Mouse (Mus musculus): ENCODE data around the gene Etnk1. TPM values are rescaled to one million over a fixed set of nuclear protein-coding genes. Genes with fewer than 3 reads are reported as not detected.

The Etnk1 gene
- polyA plus RNA-seq, 1 experiment from 2014 or later: 42.2 TPM

GRCm38 (mm10) chr6:143160572-143161231 lies 6.3 kb upstream of the Etnk1 start:
- DNase-seq (ENCODE audit: low read depth, low spot score) (no peak), ATAC-seq (no peak)
- in situ Hi-C loops (cut with MboI; ENCODE audit: low pct_unique_long_range_greater_than_20kb): loop anchor here (25.0 kb wide), 2 partner anchors 648 to 798 kb away; partner anchors contain the start of gene Ldhb
- no peak for TF ChIP-seq CTCF (IDR thresholded peaks at IDR 0.05)
- CTCF ChIA-PET: interaction anchor here (1.2 to 3.0 kb wide), 2 partner anchors 15 to 42 kb away, joined by 4 to 7 read pairs; no protein-coding TSS in a partner anchor
- POLR2A ChIA-PET: no interaction called here
- H3K27me3 ChIP-seq: no peaks in the 10 kb centered on the region

DNA sequence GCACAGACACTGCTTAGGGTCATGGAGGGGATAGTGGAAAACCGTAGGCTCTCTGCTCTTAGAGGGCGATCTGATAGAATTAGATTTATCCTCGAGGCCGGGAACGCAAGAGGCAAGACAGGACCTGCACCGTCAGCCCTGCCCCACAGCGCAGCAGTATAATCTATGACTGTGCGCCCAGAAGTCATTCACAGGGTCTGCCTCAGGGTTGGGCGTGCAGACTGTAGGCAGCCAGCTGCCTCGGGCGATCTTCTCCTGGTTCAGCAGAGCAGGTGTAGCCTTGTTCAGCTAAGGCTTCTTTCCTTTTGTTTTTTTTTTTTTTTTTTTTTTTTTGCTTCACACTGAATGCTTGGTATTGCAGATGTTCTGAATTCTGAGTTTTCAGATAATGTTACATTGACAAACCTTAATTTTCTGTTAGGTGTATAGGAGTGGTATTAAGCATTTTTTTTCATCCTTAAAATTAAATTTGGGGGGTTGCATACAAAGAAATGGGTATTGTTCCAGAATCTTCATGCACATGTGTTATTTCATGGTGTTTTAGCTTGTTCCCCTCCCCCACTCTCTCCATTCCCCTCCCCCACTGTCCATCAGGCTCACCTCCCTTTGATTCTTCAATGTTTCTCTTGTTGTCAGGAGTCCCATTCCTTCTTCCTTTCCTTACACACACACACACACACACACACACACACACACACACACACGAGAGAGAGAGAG lies 4.7 kb upstream of the Etnk1 start:
- TF ChIP-seq CTCF (IDR thresholded peaks at IDR 0.05): no peak
- ChIA-PET CTCF (interaction anchor here (1.0 to 3.0 kb wide), 3 partner anchors 8 to 43 kb away, joined by 3 to 7 read pairs (median 4); no protein-coding TSS in a partner anchor), POLR2A (interaction anchor here (1.3 kb wide), 1 partner anchor 10 kb away, joined by 3 read pairs; no protein-coding TSS in a partner anchor)
- in situ Hi-C loops (cut with MboI; ENCODE audit: low pct_unique_long_range_greater_than_20kb): loop anchor here (25.0 kb wide), 2 partner anchors 650 to 800 kb away; partner anchors contain the start of gene Ldhb
- ATAC-seq: no peak
- H3K27me3 ChIP-seq: no peaks in the 10 kb centered on the region
- DNase-seq (ENCODE audit: low read depth, low spot score): no peak

DNA sequence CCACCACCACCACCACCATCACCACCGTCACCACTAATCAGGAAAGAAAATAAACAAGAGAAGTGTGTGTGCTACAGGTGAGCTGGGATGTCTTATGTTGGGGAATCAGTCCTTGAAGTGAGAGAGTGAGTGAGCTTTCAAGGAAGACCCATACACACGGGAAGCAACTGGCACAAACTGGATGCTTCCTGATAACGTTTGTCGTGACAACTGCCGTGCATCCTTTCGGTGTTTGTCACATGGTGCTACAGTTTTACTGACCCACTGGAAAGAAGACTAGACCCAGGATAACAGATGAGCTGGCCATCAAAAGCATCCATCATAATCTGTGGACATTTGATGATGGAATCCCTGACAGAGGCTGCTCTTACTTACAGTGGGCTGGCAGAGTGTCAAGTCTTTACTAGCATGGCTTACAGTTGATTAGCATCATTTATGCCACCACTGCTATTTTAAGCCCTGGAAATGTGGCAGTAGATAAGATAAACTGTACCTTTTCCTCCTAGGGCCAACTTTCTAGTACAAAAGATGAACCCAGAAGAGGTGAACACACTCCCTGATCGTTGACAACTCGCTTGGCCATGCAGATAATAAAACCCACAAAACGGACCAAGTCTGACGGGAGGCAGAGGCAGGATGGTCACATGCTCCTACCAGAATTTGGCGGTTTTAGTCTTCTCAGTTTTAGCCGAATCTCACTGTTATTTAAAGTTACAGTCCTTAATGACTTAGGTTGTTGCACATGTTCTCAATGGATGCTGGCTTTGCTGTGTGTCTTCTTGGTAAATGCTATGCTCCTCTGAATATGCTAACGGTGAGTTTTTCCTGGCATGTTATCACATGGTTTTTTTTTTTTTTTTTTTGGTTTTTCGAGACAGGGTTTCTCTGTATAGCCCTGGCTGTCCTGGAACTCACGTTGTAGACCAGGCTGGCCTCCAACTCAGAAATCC lies 2.8 kb upstream of the Etnk1 start:
- POLR2A ChIA-PET: no interaction called here
- ATAC-seq: no peak
- CTCF ChIA-PET: interaction anchor here (3.0 kb wide), 1 partner anchor 11 kb away, joined by 7 read pairs; no protein-coding TSS in a partner anchor
- TF ChIP-seq CTCF (IDR thresholded peaks at IDR 0.05): no peak
- in situ Hi-C loops (cut with MboI; ENCODE audit: low pct_unique_long_range_greater_than_20kb): loop anchor here (25.0 kb wide), 2 partner anchors 652 to 802 kb away; partner anchors contain the start of gene Ldhb
- DNase-seq (ENCODE audit: low read depth, low spot score): no peak
- no peaks in the 10 kb centered on the region for H3K27me3 ChIP-seq

DNA sequence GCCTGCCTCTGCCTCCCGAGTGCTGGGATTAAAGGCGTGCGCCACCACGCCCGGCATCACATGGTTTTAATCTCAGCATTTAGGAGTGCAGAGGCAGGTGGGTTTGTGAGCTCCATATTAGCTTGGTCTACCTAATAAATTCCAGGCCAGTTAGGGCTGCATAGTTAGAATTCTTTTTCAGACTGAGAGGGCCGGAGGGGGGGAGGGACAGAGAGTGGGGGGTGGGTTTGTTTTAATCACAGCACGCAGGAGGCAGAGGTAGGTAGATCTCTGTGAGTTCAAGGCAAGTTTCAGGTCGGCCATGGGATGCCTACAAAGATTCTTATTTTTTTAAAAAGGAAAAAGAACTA lies 2.1 kb upstream of the Etnk1 start:
- TF ChIP-seq CTCF (IDR thresholded peaks at IDR 0.05): no peak
- in situ Hi-C loops (cut with MboI; ENCODE audit: low pct_unique_long_range_greater_than_20kb): loop anchor here (5.0 to 25.0 kb wide), 3 partner anchors 63 to 803 kb away; partner anchors contain the start of genes C2cd5 and Ldhb
- DNase-seq (ENCODE audit: low read depth, low spot score) (no peak), ATAC-seq (no peak)
- POLR2A ChIA-PET: no interaction called here
- no peaks in the 10 kb centered on the region for H3K27me3 ChIP-seq
- CTCF ChIA-PET: no interaction called here

- DNase-seq (ENCODE audit: low read depth, low spot score) (no peak), ATAC-seq (no peak)
- ChIA-PET CTCF (interaction anchor here (1.4 kb wide), 1 partner anchor 13 kb away, joined by 5 read pairs; no protein-coding TSS in a partner anchor), POLR2A (interaction anchor here (2.4 kb wide), 1 partner anchor 66 kb away, joined by 7 read pairs; the partner anchor contains the start of gene C2cd5)
- H3K27me3 ChIP-seq: no peaks in the 10 kb centered on the region
- in situ Hi-C loops (cut with MboI; ENCODE audit: low pct_unique_long_range_greater_than_20kb): loop anchor here (5.0 to 25.0 kb wide), 3 partner anchors 63 to 803 kb away; partner anchors contain the start of genes C2cd5 and Ldhb
- TF ChIP-seq CTCF (IDR thresholded peaks at IDR 0.05): no peak
Measured at GRCm38 (mm10) chr6:143165404-143166257, 1.4 kb upstream of the Etnk1 start.

DNA sequence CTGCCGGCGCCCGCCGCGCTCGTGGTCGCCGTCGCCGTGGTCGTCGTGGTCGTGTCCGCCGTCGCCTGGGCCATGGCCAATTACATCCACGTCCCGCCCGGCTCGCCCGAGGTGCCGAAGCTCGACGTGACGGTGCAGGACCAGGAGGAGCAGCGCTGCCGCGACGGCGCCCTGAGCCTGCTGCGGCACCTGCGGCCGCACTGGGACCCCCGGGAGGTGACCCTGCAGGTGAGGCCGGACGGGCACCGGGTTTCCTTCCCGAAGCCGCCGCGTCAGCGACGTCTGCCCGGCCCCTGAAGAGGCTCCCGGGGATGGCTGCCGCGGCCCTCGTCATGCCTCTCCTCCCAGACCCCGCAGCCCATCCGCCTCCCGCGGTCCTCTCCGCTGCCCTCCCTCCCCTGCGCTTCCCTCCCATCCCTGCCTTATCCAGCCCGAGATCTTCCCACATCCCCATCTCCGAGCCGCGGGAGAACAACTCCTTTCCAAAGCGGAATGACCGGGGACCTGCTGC lies 443 bp downstream of the Etnk1 start:
- ChIA-PET CTCF (interaction anchor here (1.4 kb wide), 1 partner anchor 15 kb away, joined by 5 read pairs; no protein-coding TSS in a partner anchor), POLR2A (interaction anchor here (0.5 to 2.4 kb wide), 4 partner anchors 10 to 68 kb away, joined by 3 to 7 read pairs (median 4); partner anchors contain the start of gene C2cd5)
- DNase-seq (ENCODE audit: low read depth, low spot score) (no peak), ATAC-seq (peak; percentile 42)
- no peak for TF ChIP-seq CTCF (IDR thresholded peaks at IDR 0.05)
- in situ Hi-C loops (cut with MboI; ENCODE audit: low pct_unique_long_range_greater_than_20kb): loop anchor here (5.0 to 25.0 kb wide), 3 partner anchors 65 to 805 kb away; partner anchors contain the start of genes C2cd5 and Ldhb
- H3K27me3 ChIP-seq: no peaks in the 10 kb centered on the region

GRCm38 (mm10) chr6:143167981-143168674 lies 1.1 kb downstream of the Etnk1 start:
- H3K27me3 ChIP-seq: no peaks in the 10 kb centered on the region
- ChIA-PET POLR2A (interaction anchor here (0.5 to 2.4 kb wide), 6 partner anchors 10 to 171 kb away, joined by 3 to 7 read pairs (median 4); partner anchors contain the start of gene C2cd5), CTCF (interaction anchor here (1.2 to 1.6 kb wide), 3 partner anchors 9 to 73 kb away, joined by 3 to 5 read pairs (median 4); no protein-coding TSS in a partner anchor)
- no peak for TF ChIP-seq CTCF (IDR thresholded peaks at IDR 0.05)
- in situ Hi-C loops (cut with MboI; ENCODE audit: low pct_unique_long_range_greater_than_20kb): loop anchor here (5.0 to 25.0 kb wide), 3 partner anchors 66 to 806 kb away; partner anchors contain the start of genes C2cd5 and Ldhb
- ATAC-seq (no peak), DNase-seq (ENCODE audit: low read depth, low spot score) (no peak)

- POLR2A ChIA-PET: interaction anchor here (1.2 kb wide), 1 partner anchor 9 kb away, joined by 3 read pairs; no protein-coding TSS in a partner anchor
- ATAC-seq: no peak
- in situ Hi-C loops (cut with MboI; ENCODE audit: low pct_unique_long_range_greater_than_20kb): loop anchor here (5.0 to 25.0 kb wide), 3 partner anchors 67 to 807 kb away; partner anchors contain the start of genes C2cd5 and Ldhb
- CTCF ChIA-PET: interaction anchor here (1.2 to 1.6 kb wide), 4 partner anchors 8 to 74 kb away, joined by 3 to 8 read pairs (median 4); no protein-coding TSS in a partner anchor
- DNase-seq (ENCODE audit: low read depth, low spot score): no peak
- H3K27me3 ChIP-seq: no peaks in the 10 kb centered on the region
- TF ChIP-seq CTCF (IDR thresholded peaks at IDR 0.05): no peak
Measured at GRCm38 (mm10) chr6:143169385-143169784, 2.4 kb downstream of the Etnk1 start.
